Mouse (Mus musculus) myocyte (in vitro differentiated cells): Measurements from ENCODE around the gene Baiap2. TPM values are rescaled to one million over a fixed set of nuclear protein-coding genes. Genes with fewer than 3 reads are reported as not detected.

ENCODE experiments used
- H3K27me3 ChIP-seq: one replicate; pipeline ENCODE4 v1.6.1; 2011; ENCODE audit not compliant: control insufficient read depth, insufficient read depth, insufficient read length
- H3K36me3 ChIP-seq: one replicate; pipeline ENCODE4 v1.6.1; 2011; ENCODE audit not compliant: control insufficient read depth, insufficient read depth
- H3K4me2 ChIP-seq: one replicate; pipeline ENCODE4 v1.6.1; 2011; ENCODE audit warnings: low read depth, control low read depth
- H3K4me3 ChIP-seq: one replicate; pipeline ENCODE4 v1.5.1; 2011; ENCODE audit warnings: mild to moderate bottlenecking, control low read depth, moderate library complexity
- H3K79me2 ChIP-seq: one replicate; pipeline ENCODE4 v1.6.1; 2011; ENCODE audit not compliant: control insufficient read depth, insufficient read depth
- H3ac ChIP-seq: one replicate; pipeline ENCODE4 v1.6.1; 2011; ENCODE audit not compliant: control insufficient read depth, insufficient read length
- CEBPB ChIP-seq: IDR thresholded peaks from 2 replicates; pipeline ENCODE4 v1.6.1; 2011; ENCODE audit warnings: mild to moderate bottlenecking, moderate library complexity; ENCODE audit not compliant: poor library complexity, insufficient read depth, severe bottlenecking
- E2F4 ChIP-seq: IDR thresholded peaks from one replicate; pipeline ENCODE4 v1.6.1; 2011; ENCODE audit warnings: mild to moderate bottlenecking, control low read depth, moderate library complexity; ENCODE audit not compliant: insufficient read depth
- MAX ChIP-seq: IDR thresholded peaks from one replicate; pipeline ENCODE4 v1.6.1; 2011; ENCODE audit warnings: low read depth, mild to moderate bottlenecking, control low read depth
- MYOD1 ChIP-seq, 3 experiments: IDR thresholded peaks; one replicate each; pipeline ENCODE4 v1.6.1; 2011; ENCODE audit warnings: control low read depth in 2 of 3, low read depth in 2 of 3, mild to moderate bottlenecking in 2 of 3, moderate library complexity in 1 of 3; ENCODE audit not compliant: insufficient read length in 2 of 3, control insufficient read depth in 1 of 3
- MYOG ChIP-seq, 3 experiments: IDR thresholded peaks; one replicate each; pipeline ENCODE4 v1.6.1; 2011; ENCODE audit warnings: control low read depth in 2 of 3, low read depth in 2 of 3, mild to moderate bottlenecking in 2 of 3; ENCODE audit not compliant: insufficient read length in 2 of 3, control insufficient read depth in 1 of 3, insufficient read depth in 1 of 3
- POLR2A ChIP-seq: IDR thresholded peaks from one replicate; pipeline ENCODE4 v1.6.1; 2011; ENCODE audit warnings: low read depth, mild to moderate bottlenecking, control low read depth, moderate library complexity; ENCODE audit not compliant: insufficient read length
- POLR2AphosphoS2 ChIP-seq: IDR thresholded peaks from one replicate; pipeline ENCODE4 v1.6.1; 2011; ENCODE audit warnings: low read depth, control low read depth; ENCODE audit not compliant: insufficient read length
- REST ChIP-seq: IDR thresholded peaks from one replicate; pipeline ENCODE4 v1.6.1; 2011; ENCODE audit warnings: mild to moderate bottlenecking, control low read depth, moderate library complexity; ENCODE audit not compliant: insufficient read depth, insufficient read length
- SRF ChIP-seq: IDR thresholded peaks from one replicate; pipeline ENCODE4 v1.6.1; 2011; ENCODE audit warnings: low read depth; ENCODE audit not compliant: control insufficient read depth, insufficient read length
- TCF12 ChIP-seq: IDR thresholded peaks from one replicate; pipeline ENCODE4 v1.6.1; 2011; ENCODE audit warnings: mild to moderate bottlenecking, control low read depth; ENCODE audit not compliant: poor library complexity, insufficient read depth, severe bottlenecking
- TCF3 ChIP-seq: IDR thresholded peaks from one replicate; pipeline ENCODE4 v1.6.1; 2011; ENCODE audit warnings: low read depth, control low read depth; ENCODE audit not compliant: insufficient read length
- USF1 ChIP-seq: IDR thresholded peaks from one replicate; pipeline ENCODE4 v1.6.1; 2011; ENCODE audit warnings: low read depth, mild to moderate bottlenecking, control low read depth, moderate library complexity
- polyA plus RNA-seq: library from polyadenylated mRNA; unstranded; fragments of >200 nt; fragmentation: generic; extraction: Trizol; gene quantifications from one replicate; pipeline ENCODE4 v1.2.1, GENCODE M21; 2012; ENCODE audit warnings: missing spikeins

The Baiap2 gene
- polyA plus RNA-seq, 1 experiment: 23.0 TPM

GRCm38 (mm10) chr11:119982236-119982635 is 39.7 kb downstream of the Baiap2 start:
- no peak overlapping the region for H3ac ChIP-seq
- H3K4me2 ChIP-seq: no peak overlapping the region
- H3K79me2 ChIP-seq: peaks cover 3% of the 10 kb centered on the region
- no peaks in the 10 kb centered on the region for H3K36me3 ChIP-seq
- H3K27me3 ChIP-seq: no peaks in the 10 kb centered on the region
- H3K4me3 ChIP-seq: no peak overlapping the region
- TF ChIP-seq CEBPB (no peak), MYOD1 (IDR thresholded peaks at IDR 0.05; ENCODE audit: control insufficient read depth in 1 of 3, insufficient read length in 2 of 3, low read depth in 2 of 3) (no peak), E2F4 (no peak), MAX (no peak), MYOG (IDR thresholded peaks at IDR 0.05; ENCODE audit: control insufficient read depth in 1 of 3, insufficient read depth in 1 of 3, insufficient read length in 2 of 3, low read depth in 2 of 3) (no peak), USF1 (no peak), TCF12 (no peak), TCF3 (no peak), SRF (no peak), REST (no peak), POLR2AphosphoS2 (no peak), POLR2A (no peak)

- Histone ChIP-seq H3K4me3 (no peak overlapping the region), H3K36me3 (no peaks in the 10 kb centered on the region), H3ac (no peak overlapping the region), H3K79me2 (no peaks in the 10 kb centered on the region), H3K27me3 (no peaks in the 10 kb centered on the region), H3K4me2 (no peak overlapping the region)
- TF ChIP-seq POLR2AphosphoS2 (no peak), MAX (no peak), CEBPB (no peak), MYOD1 (IDR thresholded peaks at IDR 0.05; ENCODE audit: control insufficient read depth in 1 of 3, insufficient read length in 2 of 3, low read depth in 2 of 3) (no peak), USF1 (no peak), REST (no peak), POLR2A (no peak), MYOG (IDR thresholded peaks at IDR 0.05; ENCODE audit: control insufficient read depth in 1 of 3, insufficient read depth in 1 of 3, insufficient read length in 2 of 3, low read depth in 2 of 3) (no peak), E2F4 (no peak), TCF12 (no peak), SRF (no peak), TCF3 (no peak)
These were observed 40.6 kb downstream of the Baiap2 start for GRCm38 (mm10) chr11:119983151-119983550.

- TF ChIP-seq CEBPB: no peak
- TF ChIP-seq TCF12: no peak
- TF ChIP-seq E2F4: no peak
- TF ChIP-seq MYOD1 (IDR thresholded peaks at IDR 0.05; ENCODE audit: control insufficient read depth in 1 of 3, insufficient read length in 2 of 3, low read depth in 2 of 3): no peak
- TF ChIP-seq POLR2A: no peak
- no peak for TF ChIP-seq TCF3
- Histone ChIP-seq H3K4me3 (no peak overlapping the region), H3ac (no peak overlapping the region), H3K4me2 (peak overlapping the region; percentile 57), H3K27me3 (no peaks in the 10 kb centered on the region), H3K36me3 (no peaks in the 10 kb centered on the region), H3K79me2 (peaks cover 6% of the 10 kb centered on the region)
These were observed 44.3 kb downstream of the Baiap2 start for GRCm38 (mm10) chr11:119986751-119987425.

- TF ChIP-seq MYOG (IDR thresholded peaks at IDR 0.05; ENCODE audit: control insufficient read depth in 1 of 3, insufficient read depth in 1 of 3, insufficient read length in 2 of 3, low read depth in 2 of 3): no peak
- TF ChIP-seq CEBPB: no peak
- TF ChIP-seq POLR2AphosphoS2: no peak
- no peak for TF ChIP-seq TCF12
- no peak for TF ChIP-seq TCF3
- no peak for TF ChIP-seq POLR2A
- TF ChIP-seq MYOD1 (IDR thresholded peaks at IDR 0.05; ENCODE audit: control insufficient read depth in 1 of 3, insufficient read length in 2 of 3, low read depth in 2 of 3): no peak
- TF ChIP-seq SRF: no peak
- no peak for TF ChIP-seq REST
- TF ChIP-seq MAX: no peak
- TF ChIP-seq E2F4: no peak
- no peak for TF ChIP-seq USF1
- no peaks in the 10 kb centered on the region for H3K36me3 ChIP-seq
- no peak overlapping the region for H3K4me3 ChIP-seq
These were observed 45.3 kb downstream of the Baiap2 start for GRCm38 (mm10) chr11:119987876-119988275.

GRCm38 (mm10) chr11:119988391-119988790 is 45.8 kb downstream of the Baiap2 start:
- peak; percentile 84 for TF ChIP-seq USF1
- TF ChIP-seq SRF: no peak
- TF ChIP-seq REST: no peak
- Histone ChIP-seq H3K79me2 (peaks cover 6% of the 10 kb centered on the region), H3K27me3 (no peaks in the 10 kb centered on the region), H3K36me3 (peaks cover 4% of the 10 kb centered on the region), H3K4me3 (no peak overlapping the region), H3ac (no peak overlapping the region), H3K4me2 (peak overlapping the region; percentile 65)

More at GRCm38 (mm10) chr11:119987876-119988275, 45.3 kb downstream of the Baiap2 start:
- peaks cover 6% of the 10 kb centered on the region for H3K79me2 ChIP-seq
- H3K27me3 ChIP-seq: no peaks in the 10 kb centered on the region
- H3K4me2 ChIP-seq: no peak overlapping the region
- no peak overlapping the region for H3ac ChIP-seq
